Mouse (Mus musculus) layer of hippocampus, adult 2 months (tissue): Measurements from ENCODE around the gene Dop1a. TPM values are rescaled to one million over a fixed set of nuclear protein-coding genes. Genes with fewer than 3 reads are reported as not detected.
A peak's percentile ranks its signal among the peaks of the same experiment; 100 is the strongest.

Experiments used
- DNase-seq, 2 experiments: peaks; one replicate each; pipeline ENCODE4 v3.0.0; 2022; ENCODE audit warnings: low spot score in 2 of 2
- H3K27ac ChIP-seq: fragments of 200-600 bp; 2 replicates; pipeline ENCODE4 v1.8.1; 2022
- H3K4me3 ChIP-seq: fragments of 200-600 bp; 2 replicates; pipeline ENCODE4 v1.8.1; 2022; ENCODE audit warnings: mild to moderate bottlenecking
- CTCF ChIP-seq: fragments of 200-600 bp; conservative IDR thresholded peaks from 2 replicates; pipeline ENCODE4 v1.8.1; 2022; ENCODE audit warnings: antibody characterized with exemption, mild to moderate bottlenecking, moderate library complexity
- total RNA-seq, 2 experiments: library from RNA; stranded (reverse); gene quantifications; 2 replicates each; pipeline ENCODE4 v1.2.3; 2021

Dop1a gene
- total RNA-seq, 2 experiments from 2014 or later, result 60.3 to 63.1 TPM

- no peak for TF ChIP-seq CTCF
- H3K4me3 ChIP-seq, result no peak overlapping the region
- no peak overlapping the region for H3K27ac ChIP-seq
- no peak for DNase-seq
Observed at GRCm38 (mm10) chr9:86525600-86525999, 58.6 kb downstream of the Dop1a start.

- no peak for TF ChIP-seq CTCF
- Histone ChIP-seq H3K27ac (no peak overlapping the region), H3K4me3 (no peak overlapping the region)
- no peak for DNase-seq
Observed at GRCm38 (mm10) chr9:86534071-86534470, 67.1 kb downstream of the Dop1a start.

GRCm38 (mm10) chr9:86543451-86543850 lies 76.5 kb downstream of the Dop1a start:
- Histone ChIP-seq H3K4me3 (no peak overlapping the region), H3K27ac (no peak overlapping the region)
- no peak for DNase-seq
- no peak for TF ChIP-seq CTCF

- no peak for TF ChIP-seq CTCF
- H3K27ac ChIP-seq, result no peak overlapping the region
- no peak overlapping the region for H3K4me3 ChIP-seq
- DNase-seq, result no peak
Observed at GRCm38 (mm10) chr9:86544559-86544958, 77.6 kb downstream of the Dop1a start.

GRCm38 (mm10) chr9:86549637-86550162 lies 82.7 kb downstream of the Dop1a start:
- no peak for TF ChIP-seq CTCF
- no peak for DNase-seq
- no peak overlapping the region for H3K4me3 ChIP-seq
- no peak overlapping the region for H3K27ac ChIP-seq

- no peak for TF ChIP-seq CTCF
- DNase-seq, result no peak
- Histone ChIP-seq H3K27ac (no peak overlapping the region), H3K4me3 (no peak overlapping the region)
Observed at GRCm38 (mm10) chr9:86550717-86551116, 83.8 kb downstream of the Dop1a start.

GRCm38 (mm10) chr9:86553886-86554285 lies 86.9 kb downstream of the Dop1a start:
- no peak for DNase-seq
- no peak overlapping the region for H3K27ac ChIP-seq
- no peak for TF ChIP-seq CTCF
- no peak overlapping the region for H3K4me3 ChIP-seq

- Histone ChIP-seq H3K27ac (no peak overlapping the region), H3K4me3 (no peak overlapping the region)
- DNase-seq, result no peak
- TF ChIP-seq CTCF, result no peak
Observed at GRCm38 (mm10) chr9:86554641-86555040, 87.7 kb downstream of the Dop1a start.

- Histone ChIP-seq H3K4me3 (no peak overlapping the region), H3K27ac (no peak overlapping the region)
- TF ChIP-seq CTCF, result no peak
- DNase-seq, result no peak
Observed at GRCm38 (mm10) chr9:86560543-86560942, 93.6 kb downstream of the Dop1a start.

GRCm38 (mm10) chr9:86569314-86569910 lies 102.5 kb downstream of the Dop1a start:
- no peak overlapping the region for H3K27ac ChIP-seq
- no peak overlapping the region for H3K4me3 ChIP-seq
- no peak for TF ChIP-seq CTCF
- no peak for DNase-seq

GRCm38 (mm10) chr9:86570261-86570890 lies 103.4 kb downstream of the Dop1a start:
- no peak for TF ChIP-seq CTCF
- DNase-seq, result no peak
- H3K27ac ChIP-seq, result no peak overlapping the region
- no peak overlapping the region; the same call in 1 of the 2 replicates for H3K4me3 ChIP-seq

GRCm38 (mm10) chr9:86570946-86571345 lies 104.0 kb downstream of the Dop1a start:
- H3K27ac ChIP-seq, result no peak overlapping the region

GRCm38 (mm10) chr9:86571540-86572135 lies 104.7 kb downstream of the Dop1a start, which contains the start of the genes Pgm3 and Rwdd2a:
Gene Pgm3 (minus strand): TSS chr9:86571842.
Gene Rwdd2a (plus strand): TSS chr9:86571991.
- Histone ChIP-seq H3K27ac (peak within 1 kb of the TSS; percentile 94), H3K4me3 (peak within 1 kb of the TSS; percentile 95)
- peak; percentile 96 to 97 for DNase-seq
- TF ChIP-seq CTCF, result no peak

More at GRCm38 (mm10) chr9:86570946-86571345, 104.0 kb downstream of the Dop1a start:
- no peak for DNase-seq
- H3K4me3 ChIP-seq, result peak overlapping the region; percentile 95
- TF ChIP-seq CTCF, result no peak
